Mouse (Mus musculus) splenic B cell, adult 2 months (primary cell): ENCODE results near the gene Tuba1a.
A peak's percentile ranks its signal among the peaks of the same experiment; 100 is the strongest.
"Not testable (repeated sequence)": the region's sequence is repeated elsewhere in the genome, so short reads cannot be mapped to it uniquely, and the experiment has no call there.

Experiments used
- DNase-seq: peaks from one replicate; pipeline ENCODE4 v3.0.0-alpha.2; 2011; ENCODE audit warnings: low read depth, low spot score
- H3K27me3 ChIP-seq: 2 replicates; pipeline ENCODE4 v1.6.1; 2012; ENCODE audit warnings: mild to moderate bottlenecking, low read length, moderate library complexity, mixed read lengths; ENCODE audit not compliant: control insufficient read depth, poor library complexity, insufficient read depth, severe bottlenecking
- H3K36me3 ChIP-seq: 2 replicates; pipeline ENCODE4 v1.6.1; 2012; ENCODE audit warnings: mild to moderate bottlenecking, low read length, moderate library complexity, mixed read lengths; ENCODE audit not compliant: control insufficient read depth, poor library complexity, insufficient read depth, severe bottlenecking

Gene Tuba1a

GRCm38 (mm10) chr15:98952063-98952455, 1.4 kb downstream of the Tuba1a start:
- DNase-seq: no peak
- Histone ChIP-seq H3K27me3 (no peaks in the 10 kb centered on the region), H3K36me3 (no peaks in the 10 kb centered on the region)

- H3K27me3 ChIP-seq, DNase-seq, H3K36me3 ChIP-seq: not testable (repeated sequence)
Measured at GRCm38 (mm10) chr15:98951122-98952062, 2.1 kb downstream of the Tuba1a start.

DNA sequence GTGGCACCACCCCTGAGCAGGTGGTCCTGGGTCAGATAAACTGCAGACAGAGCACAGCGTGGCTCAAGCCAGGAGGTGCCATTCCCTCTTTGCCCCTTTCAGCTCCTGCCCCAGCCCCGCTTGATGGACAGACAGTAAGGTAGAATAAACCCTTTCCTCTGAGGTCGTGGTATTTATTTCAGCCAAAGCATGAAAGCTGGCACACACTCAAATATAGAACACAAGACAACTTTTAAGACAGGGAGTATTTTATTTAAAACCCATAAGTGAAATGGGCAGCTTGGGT, 4.0 kb downstream of the Tuba1a start:
- Histone ChIP-seq H3K27me3 (no peaks in the 10 kb centered on the region), H3K36me3 (no peaks in the 10 kb centered on the region)
- DNase-seq: no peak

- DNase-seq: no peak
- H3K27me3 ChIP-seq: no peaks in the 10 kb centered on the region
- H3K36me3 ChIP-seq: no peaks in the 10 kb centered on the region
Measured at GRCm38 (mm10) chr15:98948857-98949606, 4.5 kb downstream of the Tuba1a start.

GRCm38 (mm10) chr15:98948382-98948781, 5.1 kb downstream of the Tuba1a start:
- DNase-seq: no peak
- Histone ChIP-seq H3K36me3 (no peaks in the 10 kb centered on the region), H3K27me3 (no peaks in the 10 kb centered on the region)

DNA sequence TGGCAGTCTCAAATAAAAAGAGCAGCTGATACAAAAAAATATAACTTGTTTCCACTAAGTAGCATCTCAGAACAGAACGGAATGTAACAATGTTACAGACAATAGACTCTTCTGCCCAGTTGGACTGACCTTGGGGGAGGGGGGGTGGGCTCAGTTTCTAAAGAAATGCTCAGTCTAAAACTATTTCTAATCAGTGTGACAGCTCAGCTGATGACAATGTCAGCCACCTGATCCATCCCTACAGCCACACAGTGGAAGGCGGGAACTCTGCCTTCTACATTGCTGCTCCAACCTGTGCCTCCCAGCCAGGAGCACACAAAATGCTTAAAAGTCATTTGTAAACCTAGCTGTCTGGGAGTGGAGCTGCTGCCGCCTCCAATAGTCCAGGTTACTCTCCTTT, 5.6 kb downstream of the Tuba1a start:
- no peaks in the 10 kb centered on the region for H3K36me3 ChIP-seq
- DNase-seq: no peak
- no peaks in the 10 kb centered on the region for H3K27me3 ChIP-seq

GRCm38 (mm10) chr15:98943133-98943532, 10.4 kb downstream of the Tuba1a start:
- no peak for DNase-seq
- H3K27me3 ChIP-seq: no peaks in the 10 kb centered on the region
- H3K36me3 ChIP-seq: no peaks in the 10 kb centered on the region

GRCm38 (mm10) chr15:98942081-98942480, 11.4 kb downstream of the Tuba1a start:
- Histone ChIP-seq H3K36me3 (no peaks in the 10 kb centered on the region), H3K27me3 (no peaks in the 10 kb centered on the region)
- DNase-seq: no peak

GRCm38 (mm10) chr15:98941539-98941938, 12.0 kb downstream of the Tuba1a start:
- no peaks in the 10 kb centered on the region for H3K27me3 ChIP-seq
- no peak for DNase-seq
- no peaks in the 10 kb centered on the region for H3K36me3 ChIP-seq

- Histone ChIP-seq H3K27me3 (no peaks in the 10 kb centered on the region), H3K36me3 (no peaks in the 10 kb centered on the region)
- no peak for DNase-seq
Measured at GRCm38 (mm10) chr15:98940816-98941215, 12.7 kb downstream of the Tuba1a start.

- Histone ChIP-seq H3K36me3 (0 out of 2 replicates have a peak, but pooled peaks cover 4% of the 10 kb centered on the region), H3K27me3 (peaks cover 2% of the 10 kb centered on the region; the same call in 1 of the 2 replicates)
- DNase-seq: peak; percentile 90
Measured at GRCm38 (mm10) chr15:98934217-98934839, 19.2 kb downstream of the Tuba1a start, which contains the start of gene Tuba1b. TSS of gene Tuba1b (minus strand) at chr15:98934565.

- peak; percentile 90 for DNase-seq
- Histone ChIP-seq H3K36me3 (0 out of 2 replicates have a peak, but pooled peaks cover 4% of the 10 kb centered on the region), H3K27me3 (peaks cover 2% of the 10 kb centered on the region; the same call in 1 of the 2 replicates)
Measured at GRCm38 (mm10) chr15:98933833-98934216, 19.7 kb downstream of the Tuba1a start.

DNA sequence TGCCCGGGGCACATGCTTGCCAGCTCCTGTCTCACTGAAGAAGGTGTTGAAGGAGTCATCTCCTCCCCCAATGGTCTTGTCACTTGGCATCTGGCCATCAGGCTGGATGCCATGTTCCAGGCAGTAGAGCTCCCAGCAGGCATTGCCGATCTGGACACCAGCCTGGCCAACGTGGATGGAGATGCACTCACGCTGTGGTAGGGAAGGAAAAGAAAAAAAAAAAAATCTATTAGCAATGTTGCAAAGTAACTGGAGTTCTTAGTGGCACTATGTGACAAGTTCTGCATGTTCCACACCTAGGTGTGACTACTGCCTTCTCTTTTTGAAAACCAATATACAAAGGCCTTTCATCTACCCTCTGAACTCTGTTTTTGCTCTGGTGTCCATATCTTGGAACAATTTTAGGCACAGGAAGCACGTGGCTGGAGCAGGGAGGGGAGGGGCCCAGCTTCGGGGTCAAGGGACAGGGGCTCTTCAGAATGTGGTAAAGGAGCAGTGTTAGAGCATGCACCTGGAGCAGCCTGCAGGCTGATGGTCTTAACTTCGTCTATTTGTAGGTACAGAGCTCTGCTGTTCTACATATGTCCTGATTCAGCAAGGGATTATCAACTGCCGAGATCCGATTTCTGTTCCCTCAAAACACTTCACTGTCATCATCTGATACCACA, 20.4 kb downstream of the Tuba1a start:
- not testable (repeated sequence) for DNase-seq, H3K27me3 ChIP-seq, H3K36me3 ChIP-seq

- DNase-seq: no peak
Measured at GRCm38 (mm10) chr15:98930998-98931397, 22.5 kb downstream of the Tuba1a start.

More at GRCm38 (mm10) chr15:98930998-98931397, 22.5 kb downstream of the Tuba1a start:
- H3K36me3 ChIP-seq: 0 out of 2 replicates have a peak, but pooled peaks cover 4% of the 10 kb centered on the region
- H3K27me3 ChIP-seq: peaks cover 2% of the 10 kb centered on the region
